Mouse (Mus musculus): ENCODE measurements at regions not wholly inside any gene's neighbourhood (a gene's known extent, or its start where the extent isn't known, plus 50 kb on each side); places are given as distances from the start of the nearest gene placed in this dataset.
A peak's percentile ranks its signal among the peaks of the same experiment; 100 is the strongest.

- H3K27me3 ChIP-seq (replicated peaks), result no peaks in the 10 kb centered on the region
- no peak for ATAC-seq (ENCODE audit: low FRiP score)
- no peak overlapping the region for H3K27ac ChIP-seq (replicated peaks)
- peaks cover 13% of the 10 kb centered on the region for H3K4me1 ChIP-seq
- no peak overlapping the region for H3K9ac ChIP-seq (replicated peaks)
- H3K9me3 ChIP-seq (replicated peaks), result no peaks in the 10 kb centered on the region
- H3K36me3 ChIP-seq, result no peaks in the 10 kb centered on the region
- WGBS, result 94% methylated on average over 1 of the region's 1 CpGs
- H3K4me3 ChIP-seq (replicated peaks), result no peak overlapping the region
- H3K4me2 ChIP-seq, result no peak overlapping the region
These were observed 117.9 kb upstream of the Slc30a5 start for GRCm38 (mm10) chr13:100951185-100951508.

- peaks cover 13% of the 10 kb centered on the region for H3K4me1 ChIP-seq
- H3K27me3 ChIP-seq (replicated peaks), result no peaks in the 10 kb centered on the region
- no peaks in the 10 kb centered on the region for H3K36me3 ChIP-seq
- ATAC-seq (ENCODE audit: low FRiP score), result peak; percentile 57
- no peak overlapping the region for H3K9ac ChIP-seq (replicated peaks)
- WGBS, result 17% methylated on average over 7 of the region's 7 CpGs
- H3K27ac ChIP-seq (replicated peaks), result 0 out of 2 replicates have a peak overlapping the region, but pooled peaks have one; percentile 20
- no peak overlapping the region for H3K4me3 ChIP-seq (replicated peaks)
- H3K9me3 ChIP-seq (replicated peaks), result no peaks in the 10 kb centered on the region
- H3K4me2 ChIP-seq, result no peak overlapping the region
These were observed 117.3 kb upstream of the Slc30a5 start for GRCm38 (mm10) chr13:100950348-100951184.

- 64% methylated on average over 5 of the region's 5 CpGs for WGBS
These were observed 110.1 kb upstream of the Slc30a5 start for GRCm38 (mm10) chr13:100943206-100943848.

GRCm38 (mm10) chr13:100940791-100941190 is 107.6 kb upstream of the Slc30a5 start:
- H3K4me3 ChIP-seq (replicated peaks), result no peak overlapping the region
- no peak overlapping the region for H3K9ac ChIP-seq (replicated peaks)
- ATAC-seq (ENCODE audit: low FRiP score), result no peak
- H3K27me3 ChIP-seq (replicated peaks), result no peaks in the 10 kb centered on the region
- H3K27ac ChIP-seq (replicated peaks), result no peak overlapping the region
- 82% methylated on average over 13 of the region's 13 CpGs for WGBS
- no peaks in the 10 kb centered on the region for H3K9me3 ChIP-seq (replicated peaks)
- no peaks in the 10 kb centered on the region for H3K36me3 ChIP-seq
- H3K4me2 ChIP-seq, result no peak overlapping the region
- H3K4me1 ChIP-seq, result no peaks in the 10 kb centered on the region

More at GRCm38 (mm10) chr13:100943206-100943848, 110.1 kb upstream of the Slc30a5 start:
- Histone ChIP-seq H3K27ac (replicated peaks) (no peak overlapping the region), H3K4me2 (no peak overlapping the region), H3K27me3 (replicated peaks) (no peaks in the 10 kb centered on the region), H3K36me3 (no peaks in the 10 kb centered on the region), H3K9ac (replicated peaks) (no peak overlapping the region), H3K9me3 (replicated peaks) (no peaks in the 10 kb centered on the region), H3K4me1 (no peaks in the 10 kb centered on the region), H3K4me3 (replicated peaks) (no peak overlapping the region)
- no peak for ATAC-seq (ENCODE audit: low FRiP score)

- H3K4me3 ChIP-seq (replicated peaks), result no peak overlapping the region
- ATAC-seq (ENCODE audit: low FRiP score), result no peak
- no peaks in the 10 kb centered on the region for H3K4me1 ChIP-seq
- H3K27ac ChIP-seq (replicated peaks), result no peak overlapping the region
- H3K9me3 ChIP-seq (replicated peaks), result no peaks in the 10 kb centered on the region
- no peaks in the 10 kb centered on the region for H3K36me3 ChIP-seq
- H3K4me2 ChIP-seq, result no peak overlapping the region
- H3K27me3 ChIP-seq (replicated peaks), result no peaks in the 10 kb centered on the region
- WGBS, result 38% methylated on average over 4 of the region's 4 CpGs
- H3K9ac ChIP-seq (replicated peaks), result no peak overlapping the region
These were observed 106.5 kb upstream of the Slc30a5 start for GRCm38 (mm10) chr13:100939677-100940076.

- no peaks in the 10 kb centered on the region for H3K4me1 ChIP-seq
- H3K27me3 ChIP-seq (replicated peaks), result no peaks in the 10 kb centered on the region
- ATAC-seq (ENCODE audit: low FRiP score), result no peak
- H3K36me3 ChIP-seq, result no peaks in the 10 kb centered on the region
- H3K4me2 ChIP-seq, result no peak overlapping the region
- no peak overlapping the region for H3K9ac ChIP-seq (replicated peaks)
- no peak overlapping the region for H3K4me3 ChIP-seq (replicated peaks)
- no peak overlapping the region for H3K27ac ChIP-seq (replicated peaks)
- 89% methylated on average over 8 of the region's 8 CpGs for WGBS
- no peaks in the 10 kb centered on the region for H3K9me3 ChIP-seq (replicated peaks)
These were observed 100.0 kb upstream of the Slc30a5 start for GRCm38 (mm10) chr13:100933265-100933664.

- Histone ChIP-seq H3K36me3 (no peaks in the 10 kb centered on the region), H3K9ac (replicated peaks) (no peak overlapping the region), H3K9me3 (replicated peaks) (no peaks in the 10 kb centered on the region), H3K27me3 (replicated peaks) (no peaks in the 10 kb centered on the region), H3K4me3 (replicated peaks) (no peak overlapping the region), H3K4me1 (no peaks in the 10 kb centered on the region), H3K4me2 (no peak overlapping the region), H3K27ac (replicated peaks) (no peak overlapping the region)
- ATAC-seq (ENCODE audit: low FRiP score), result no peak
- WGBS, result 82% methylated on average over 2 of the region's 2 CpGs
These were observed 66.3 kb upstream of the Slc30a5 start for GRCm38 (mm10) chr13:100899566-100899965.

GRCm38 (mm10) chr13:100893871-100894270 is 60.6 kb upstream of the Slc30a5 start:
- no peaks in the 10 kb centered on the region for H3K9me3 ChIP-seq (replicated peaks)
- no peak for ATAC-seq (ENCODE audit: low FRiP score)
- no peak overlapping the region for H3K4me3 ChIP-seq (replicated peaks)
- H3K4me2 ChIP-seq, result no peak overlapping the region
- H3K9ac ChIP-seq (replicated peaks), result no peak overlapping the region
- peaks cover 10% of the 10 kb centered on the region; the same call in 1 of the 2 replicates for H3K4me1 ChIP-seq
- no peaks in the 10 kb centered on the region for H3K36me3 ChIP-seq
- no peak overlapping the region for H3K27ac ChIP-seq (replicated peaks)
- no peaks in the 10 kb centered on the region for H3K27me3 ChIP-seq (replicated peaks)
- 95% methylated on average over 9 of the region's 9 CpGs for WGBS

GRCm38 (mm10) chr13:100893096-100893495 is 59.9 kb upstream of the Slc30a5 start:
- no peaks in the 10 kb centered on the region for H3K36me3 ChIP-seq
- 0 out of 2 replicates have a peak overlapping the region, but pooled peaks have one; percentile 8 for H3K9ac ChIP-seq (replicated peaks)
- peak overlapping the region; percentile 78 for H3K27ac ChIP-seq (replicated peaks)
- peak; percentile 33 for ATAC-seq (ENCODE audit: low FRiP score)
- peak overlapping the region; percentile 28; the same call in 1 of the 2 replicates for H3K4me3 ChIP-seq (replicated peaks)
- peaks cover 10% of the 10 kb centered on the region; the same call in 1 of the 2 replicates for H3K4me1 ChIP-seq
- H3K4me2 ChIP-seq, result peak overlapping the region; percentile 56
- H3K9me3 ChIP-seq (replicated peaks), result no peaks in the 10 kb centered on the region
- no peaks in the 10 kb centered on the region for H3K27me3 ChIP-seq (replicated peaks)
- WGBS, result 61% methylated on average over 1 of the region's 1 CpGs

GRCm38 (mm10) chr13:100892647-100893071 is 59.4 kb upstream of the Slc30a5 start:
- WGBS, result 24% methylated on average over 13 of the region's 13 CpGs
- Histone ChIP-seq H3K27ac (replicated peaks) (peak overlapping the region; percentile 78), H3K4me1 (peaks cover 10% of the 10 kb centered on the region; the same call in 1 of the 2 replicates), H3K4me3 (replicated peaks) (peak overlapping the region; percentile 28), H3K36me3 (no peaks in the 10 kb centered on the region), H3K9ac (replicated peaks) (0 out of 2 replicates have a peak overlapping the region, but pooled peaks have one; percentile 8), H3K9me3 (replicated peaks) (no peaks in the 10 kb centered on the region), H3K4me2 (peak overlapping the region; percentile 56), H3K27me3 (replicated peaks) (no peaks in the 10 kb centered on the region)
- peak; percentile 82 for ATAC-seq (ENCODE audit: low FRiP score)

- ATAC-seq (ENCODE audit: low FRiP score), result peak; percentile 83
- Histone ChIP-seq H3K4me1 (peaks cover 10% of the 10 kb centered on the region; the same call in 1 of the 2 replicates), H3K4me3 (replicated peaks) (peak overlapping the region; percentile 28), H3K9ac (replicated peaks) (0 out of 2 replicates have a peak overlapping the region, but pooled peaks have one; percentile 8), H3K9me3 (replicated peaks) (no peaks in the 10 kb centered on the region), H3K36me3 (no peaks in the 10 kb centered on the region), H3K4me2 (peak overlapping the region; percentile 56), H3K27me3 (replicated peaks) (no peaks in the 10 kb centered on the region), H3K27ac (replicated peaks) (peak overlapping the region; percentile 78)
- 18% methylated on average over 13 of the region's 13 CpGs for WGBS
These were observed 59.0 kb upstream of the Slc30a5 start for GRCm38 (mm10) chr13:100892204-100892603.

GRCm38 (mm10) chr13:100890457-100890856 is 57.2 kb upstream of the Slc30a5 start:
- Histone ChIP-seq H3K27ac (replicated peaks) (no peak overlapping the region), H3K4me3 (replicated peaks) (no peak overlapping the region), H3K27me3 (replicated peaks) (no peaks in the 10 kb centered on the region), H3K4me1 (peaks cover 10% of the 10 kb centered on the region; the same call in 1 of the 2 replicates), H3K4me2 (no peak overlapping the region), H3K9ac (replicated peaks) (no peak overlapping the region), H3K9me3 (replicated peaks) (no peaks in the 10 kb centered on the region), H3K36me3 (no peaks in the 10 kb centered on the region)
- WGBS, result 79% methylated on average over 6 of the region's 6 CpGs
- no peak for ATAC-seq (ENCODE audit: low FRiP score)

Measured in neural tube, embryonic 15.5 days (tissue).